Mouse (Mus musculus) brain, adult 2 months (tissue): ENCODE data around the gene Tyro3.

ENCODE experiments used
- DNase-seq: peaks from one replicate; pipeline ENCODE4 v3.0.0; 2011; ENCODE audit warnings: low read depth, low spot score

Gene Tyro3

DNA sequence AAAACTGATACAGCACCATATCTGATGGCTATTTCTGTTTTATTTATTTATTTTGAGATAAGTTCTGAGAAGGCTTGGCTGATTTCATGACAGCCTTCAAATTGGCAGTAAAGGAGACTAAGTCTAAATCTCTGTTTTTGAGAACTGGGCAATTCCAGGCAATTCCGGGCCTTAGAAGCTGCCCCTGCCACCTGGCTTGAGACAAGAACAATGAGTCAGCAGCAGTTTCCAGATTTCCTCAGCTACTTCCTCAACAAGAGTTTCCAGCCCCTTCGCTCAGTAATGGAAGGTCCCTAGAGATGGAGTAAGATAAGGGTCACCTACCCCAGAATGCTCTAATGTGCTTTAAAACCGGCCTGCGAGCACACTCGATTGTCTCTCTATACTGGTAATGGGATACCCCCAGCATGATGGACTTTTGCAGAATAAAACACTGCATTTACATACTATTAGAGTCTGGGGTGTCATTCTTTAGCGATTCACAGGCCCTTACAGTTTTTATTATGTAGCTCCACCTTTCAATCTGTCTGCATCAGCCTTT, 57.8 kb downstream of the Tyro3 start:
- DNase-seq: no peak

DNA sequence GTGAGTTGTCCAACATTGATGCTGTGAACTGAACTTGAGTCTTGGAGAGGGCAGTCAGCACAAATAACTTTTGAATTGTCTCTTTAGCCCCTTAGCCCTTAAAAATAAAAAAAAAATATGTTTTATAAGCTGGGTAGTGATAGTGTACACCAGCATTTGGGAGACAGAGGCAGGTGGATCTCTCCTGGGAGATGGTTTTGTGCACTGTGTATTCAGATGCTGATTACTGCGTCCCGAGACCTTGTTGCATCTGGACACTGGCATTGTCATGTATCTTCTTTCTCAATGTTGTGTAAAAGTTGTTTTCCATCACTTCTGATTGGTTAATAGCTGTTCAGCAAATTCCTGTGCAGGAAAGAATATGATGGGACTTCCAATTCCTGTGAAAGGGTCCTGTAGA, 59.8 kb downstream of the Tyro3 start:
- DNase-seq: no peak

DNA sequence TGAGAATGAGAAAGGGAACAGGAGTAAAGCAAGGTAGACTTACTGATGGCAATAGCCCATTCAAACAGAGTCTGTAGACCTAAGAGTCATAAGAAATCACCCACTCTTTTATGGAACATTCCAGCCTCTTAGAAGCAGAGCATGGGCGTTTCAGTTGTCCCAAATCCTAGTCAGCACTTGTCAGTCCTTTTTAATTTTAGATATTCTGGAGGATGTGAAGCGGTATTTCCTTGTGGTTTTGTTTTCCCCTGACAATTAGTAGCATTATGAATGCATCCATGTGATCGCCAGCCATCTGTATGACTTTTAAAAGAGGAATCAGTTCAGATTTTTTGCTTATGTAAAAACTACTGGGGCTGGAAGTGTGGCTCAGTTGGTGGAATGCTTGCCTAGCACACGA, 67.0 kb downstream of the Tyro3 start:
- peak; percentile 68 for DNase-seq
